Mouse (Mus musculus) kidney, embryonic 14.5 days (tissue): Measurements from ENCODE around the gene Vmn1r95. TPM values are rescaled to one million over a fixed set of nuclear protein-coding genes. Genes with fewer than 3 reads are reported as not detected.
"Not testable (repeated sequence)": the region's sequence is repeated elsewhere in the genome, so short reads cannot be mapped to it uniquely, and the experiment has no call there.

ENCODE experiments used
- ATAC-seq: fragments of 200-750 bp; cut with Nextera tagmentation; 2 replicates; pipeline ENCODE4 v1.8.0; 2017; ENCODE audit warnings: moderate number of reproducible peaks, mild to moderate bottlenecking, moderate TSS enrichment, moderate library complexity; ENCODE audit not compliant: low FRiP score, low TSS enrichment
- H3K27ac ChIP-seq: fragments of 300-500 bp; sonication (generic); 2 replicates; pipeline ENCODE4 v1.5.1; 2014; ENCODE audit warnings: low read depth, mild to moderate bottlenecking, low read length, moderate library complexity, mixed read lengths
- H3K27me3 ChIP-seq: fragments of 300-500 bp; sonication (generic); 2 replicates; pipeline ENCODE4 v1.6.1; 2014; ENCODE audit warnings: mild to moderate bottlenecking, low read length; ENCODE audit not compliant: control insufficient read depth, insufficient read depth
- H3K36me3 ChIP-seq: fragments of 300-500 bp; sonication (generic); 2 replicates; pipeline ENCODE4 v1.6.1; 2014; ENCODE audit warnings: low read length, mixed read lengths; ENCODE audit not compliant: control insufficient read depth, insufficient read depth
- H3K4me1 ChIP-seq: fragments of 300-500 bp; sonication (generic); 2 replicates; pipeline ENCODE4 v1.6.1; 2014; ENCODE audit warnings: low read length, mixed read lengths; ENCODE audit not compliant: control insufficient read depth, insufficient read depth
- H3K4me2 ChIP-seq: fragments of 300-500 bp; sonication (generic); replicated peaks from 2 replicates; pipeline ENCODE4 v1.6.1; 2014; ENCODE audit warnings: low read depth, mild to moderate bottlenecking, low read length
- H3K4me3 ChIP-seq: fragments of 300-500 bp; sonication (generic); 2 replicates; pipeline ENCODE4 v1.5.1; 2014; ENCODE audit warnings: mild to moderate bottlenecking, low read length
- H3K9ac ChIP-seq: fragments of 300-500 bp; sonication (generic); 2 replicates; pipeline ENCODE4 v1.6.1; 2014; ENCODE audit warnings: low read depth, mild to moderate bottlenecking, low read length, moderate library complexity
- H3K9me3 ChIP-seq: fragments of 300-500 bp; sonication (generic); 2 replicates; pipeline ENCODE4 v1.6.1; 2016; ENCODE audit warnings: low read length; ENCODE audit not compliant: control insufficient read depth
- WGBS: fragments of 180-500 bp; shearing (Covaris S2); extraction: QIAGEN DNeasy Blood & Tissue Kit; methylation state at CpG from one replicate; pipeline ENCODE4 v1.1.7; 2014; 5-methylcytosine and 5-hydroxymethylcytosine counted together
- polyA plus RNA-seq: library from polyadenylated mRNA; unstranded; fragments of >200 nt; fragmentation: Nextera tagmentation; extraction: Ambion mirVana; gene quantifications from 2 replicates; pipeline ENCODE4 v1.2.1, GENCODE M21; 2014

Vmn1r95 gene
- not detected in 2 replicates for polyA plus RNA-seq

DNA sequence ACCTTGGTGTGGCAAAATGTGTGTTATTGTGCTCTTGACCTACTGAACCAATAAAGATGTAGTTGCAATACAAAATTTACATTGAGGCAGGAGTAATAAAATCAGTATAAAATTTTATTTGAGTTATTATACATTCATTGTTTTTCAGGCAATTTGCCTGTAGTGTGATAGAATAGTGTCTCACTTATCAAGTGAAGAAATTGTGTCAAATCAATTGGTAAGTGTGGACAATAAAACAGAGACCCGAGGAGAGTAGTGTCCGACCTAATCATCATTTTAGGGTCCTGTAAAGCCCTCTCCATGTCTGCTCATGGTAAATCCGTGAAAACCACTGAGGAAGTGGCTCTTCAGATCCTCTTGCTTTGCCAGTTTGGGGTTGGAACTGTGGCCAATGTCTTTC lies at the start of gene Vmn1r95:
Gene Vmn1r95, plus strand, starts transcription at position 301 of the 400 bp plus-strand sequence.
- H3K9me3 ChIP-seq, H3K27me3 ChIP-seq, H3K36me3 ChIP-seq, H3K4me1 ChIP-seq, H3K4me3 ChIP-seq, H3K4me2 ChIP-seq, H3K27ac ChIP-seq, ATAC-seq, H3K9ac ChIP-seq: not testable (repeated sequence)
- WGBS = no CpG with 5 or more reads among the region's 3 CpGs

DNA sequence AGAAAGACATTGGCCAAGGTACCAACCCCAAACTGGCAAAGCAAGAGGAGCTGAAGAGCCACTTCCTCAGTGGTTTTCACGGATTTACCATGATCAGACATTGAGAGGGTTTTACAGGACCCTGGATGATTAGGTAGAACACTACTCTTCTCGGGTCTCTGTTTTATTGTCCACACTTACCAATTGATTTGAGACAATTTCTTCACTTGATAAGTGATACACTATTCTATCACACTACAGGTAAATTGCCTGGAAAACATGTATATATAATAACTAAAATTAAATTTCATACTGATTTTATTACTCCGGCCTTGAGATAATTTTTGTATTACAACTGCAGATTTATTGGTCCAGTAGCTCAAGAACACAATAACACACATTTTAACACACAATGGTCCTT lies 25.2 kb upstream of the Vmn1r95 start, which contains the start of gene Vmn1r94:
Gene Vmn1r94, minus strand, starts transcription at position 101 of the 400 bp plus-strand sequence.
- H3K27ac ChIP-seq, H3K27me3 ChIP-seq, H3K4me3 ChIP-seq, H3K9me3 ChIP-seq, H3K4me2 ChIP-seq, ATAC-seq, H3K9ac ChIP-seq, H3K36me3 ChIP-seq, H3K4me1 ChIP-seq: not testable (repeated sequence)
- WGBS = no CpG with 5 or more reads among the region's 3 CpGs

DNA sequence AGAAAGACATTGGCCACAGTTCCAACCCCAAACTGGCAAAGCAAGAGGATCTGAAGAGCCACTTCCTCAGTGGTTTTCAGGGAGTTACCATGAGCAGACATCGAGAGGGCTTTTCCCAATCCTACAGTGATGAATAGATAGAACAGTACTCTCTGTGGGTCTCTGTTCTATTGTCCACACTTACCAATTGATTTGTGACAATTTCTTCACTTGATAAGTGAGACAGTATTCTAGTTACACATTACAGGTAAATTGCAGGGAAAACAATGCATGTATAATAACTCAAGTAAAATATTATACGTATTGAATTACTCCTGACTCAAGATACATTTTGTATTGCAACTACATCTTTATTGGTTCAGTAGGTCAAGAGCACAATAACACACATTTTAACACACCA lies 12.0 kb downstream of the Vmn1r95 start, which contains the start of gene Gm6164:
Gene Gm6164, minus strand, starts transcription at position 101 of the 400 bp plus-strand sequence.
- not testable (repeated sequence) for ATAC-seq, H3K9ac ChIP-seq
- no CpG with 5 or more reads among the region's 2 CpGs for WGBS

DNA sequence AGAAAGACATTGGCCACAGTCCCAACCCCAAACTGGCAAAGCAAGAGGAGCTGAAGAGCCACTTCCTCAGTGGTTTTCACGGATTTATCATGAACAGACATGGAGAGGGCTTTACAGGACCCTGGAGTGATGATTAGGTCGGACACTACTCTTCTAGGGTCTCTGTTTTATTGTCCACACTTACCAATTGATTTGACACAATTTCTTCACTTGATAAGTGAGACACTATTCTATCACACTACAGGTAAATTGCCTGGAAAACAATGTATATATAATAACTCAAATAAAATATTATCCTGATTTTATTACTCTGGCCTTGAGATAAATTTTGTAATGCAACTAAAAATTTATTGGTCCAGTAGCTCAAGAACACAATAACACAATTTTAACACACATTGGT lies 40.2 kb downstream of the Vmn1r95 start, which contains the start of gene Gm4498:
Gene Gm4498, minus strand, starts transcription at position 101 of the 400 bp plus-strand sequence.
- H3K27me3 ChIP-seq, H3K36me3 ChIP-seq, ATAC-seq, H3K9ac ChIP-seq, H3K4me3 ChIP-seq, H3K4me2 ChIP-seq, H3K4me1 ChIP-seq, H3K27ac ChIP-seq, H3K9me3 ChIP-seq: not testable (repeated sequence)
- WGBS = no CpG with 5 or more reads among the region's 2 CpGs

More for the DNA sequence above, 12.0 kb downstream of the Vmn1r95 start, which contains the start of gene Gm6164:
- H3K4me1 ChIP-seq, H3K27me3 ChIP-seq, H3K9me3 ChIP-seq, H3K4me2 ChIP-seq, H3K4me3 ChIP-seq, H3K36me3 ChIP-seq, H3K27ac ChIP-seq: not testable (repeated sequence)

Other genes starting within 250 kb of the Vmn1r95 start
- not detected in 2 replicates for gene Igsf23, start 243.0 kb upstream of the Vmn1r95 start, polyA plus RNA-seq
- not detected in 2 replicates for gene Ceacam20, start 228.3 kb upstream of the Vmn1r95 start, polyA plus RNA-seq
- not detected in 2 replicates for gene Nlrp9b, start 202.2 kb upstream of the Vmn1r95 start, polyA plus RNA-seq
- not detected in 2 replicates for gene Vmn1r91, start 94.0 kb upstream of the Vmn1r95 start, polyA plus RNA-seq
- not detected in 2 replicates for gene Gm16442, start 71.1 kb upstream of the Vmn1r95 start, polyA plus RNA-seq
- gene Vmn1r93, start 54.6 kb upstream of the Vmn1r95 start, polyA plus RNA-seq = not detected in 2 replicates
- gene Vmn1r94, start 25.3 kb upstream of the Vmn1r95 start, polyA plus RNA-seq = not detected in 2 replicates
- not detected in 2 replicates for gene Gm6164, start 11.9 kb downstream of the Vmn1r95 start, polyA plus RNA-seq
- gene Gm4498, start 40.1 kb downstream of the Vmn1r95 start, polyA plus RNA-seq = not detected in 2 replicates
- not detected in 2 replicates for gene Gm5890, start 69.1 kb downstream of the Vmn1r95 start, polyA plus RNA-seq
- gene Gm4133, start 140.4 kb downstream of the Vmn1r95 start, polyA plus RNA-seq = not detected in 2 replicates
- not detected in 2 replicates for gene Gm5728, start 181.7 kb downstream of the Vmn1r95 start, polyA plus RNA-seq
- gene Vmn1r100, start 224.2 kb downstream of the Vmn1r95 start, polyA plus RNA-seq = not detected in 2 replicates
- not detected in 2 replicates for gene Vmn1r101, start 248.9 kb downstream of the Vmn1r95 start, polyA plus RNA-seq